Mouse (Mus musculus): ENCODE results near the gene Myo15b.
A peak's percentile ranks its signal among the peaks of the same experiment; 100 is the strongest.

Gene Myo15b

DNA sequence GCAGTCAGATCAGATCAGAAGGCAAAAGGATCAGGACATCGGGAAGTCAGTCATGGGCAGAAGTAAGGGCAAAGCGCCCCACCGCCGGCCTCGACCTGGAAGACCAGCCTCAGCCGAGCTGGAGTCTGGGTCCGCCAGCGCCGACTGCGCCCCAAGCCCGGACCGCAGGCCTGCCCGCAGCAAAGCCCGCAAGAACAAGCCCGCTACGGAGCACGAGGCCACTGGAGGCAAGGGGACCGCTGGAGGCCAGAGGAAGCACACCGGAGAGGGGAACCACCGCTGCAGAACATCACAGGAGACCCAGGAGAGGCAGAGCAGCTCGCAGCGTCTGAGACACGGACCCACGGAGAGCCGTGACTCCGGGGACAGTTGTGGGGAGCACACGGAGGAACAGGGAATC is at the start of gene Myo15b:
TSS of gene Myo15b (plus strand) at position 53 of the 400 bp plus-strand sequence.
- peak; percentile 49 for DNase-seq (ENCODE audit: extremely low spot score, low spot score)

GRCm38 (mm10) chr11:115808696-115809310 is 49.4 kb upstream of the Myo15b start:
- DNase-seq (ENCODE audit: extremely low spot score, low spot score): no peak

GRCm38 (mm10) chr11:115809311-115809781 is 48.9 kb upstream of the Myo15b start:
- DNase-seq (ENCODE audit: extremely low spot score, low spot score): no peak

DNA sequence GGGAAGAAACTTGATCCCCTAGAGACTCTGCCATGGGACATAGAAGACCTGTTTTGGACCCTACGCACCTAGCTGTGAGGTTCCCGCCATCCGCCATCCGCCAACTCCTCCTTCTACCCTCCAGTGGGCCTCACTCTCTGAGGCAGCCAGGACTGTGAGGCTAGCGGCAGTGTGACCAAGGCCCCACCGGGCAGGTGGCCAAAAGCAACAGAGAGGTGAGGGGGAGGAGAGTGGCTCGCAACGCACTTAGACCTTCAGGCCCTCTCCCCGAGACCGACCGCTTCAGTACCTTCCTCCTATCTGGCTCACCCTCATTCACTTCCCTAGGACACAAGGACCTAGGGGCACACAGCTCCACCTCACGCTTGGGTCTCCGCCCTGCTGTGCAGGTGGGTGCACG is 47.8 kb upstream of the Myo15b start:
- no peak for DNase-seq (ENCODE audit: extremely low spot score, low spot score)

GRCm38 (mm10) chr11:115811381-115812093 is 46.7 kb upstream of the Myo15b start:
- DNase-seq (ENCODE audit: extremely low spot score, low spot score): no peak

- DNase-seq (ENCODE audit: extremely low spot score, low spot score): no peak
These were observed 46.1 kb upstream of the Myo15b start for GRCm38 (mm10) chr11:115812095-115812494.

- no peak for DNase-seq (ENCODE audit: extremely low spot score, low spot score)
These were observed 45.4 kb upstream of the Myo15b start for GRCm38 (mm10) chr11:115812533-115813420.

GRCm38 (mm10) chr11:115813507-115814296 is 44.5 kb upstream of the Myo15b start, which contains the start of gene Caskin2:
TSS of gene Caskin2 (minus strand) at chr11:115813639.
- peak; percentile 99 for DNase-seq (ENCODE audit: extremely low spot score, low spot score)

DNA sequence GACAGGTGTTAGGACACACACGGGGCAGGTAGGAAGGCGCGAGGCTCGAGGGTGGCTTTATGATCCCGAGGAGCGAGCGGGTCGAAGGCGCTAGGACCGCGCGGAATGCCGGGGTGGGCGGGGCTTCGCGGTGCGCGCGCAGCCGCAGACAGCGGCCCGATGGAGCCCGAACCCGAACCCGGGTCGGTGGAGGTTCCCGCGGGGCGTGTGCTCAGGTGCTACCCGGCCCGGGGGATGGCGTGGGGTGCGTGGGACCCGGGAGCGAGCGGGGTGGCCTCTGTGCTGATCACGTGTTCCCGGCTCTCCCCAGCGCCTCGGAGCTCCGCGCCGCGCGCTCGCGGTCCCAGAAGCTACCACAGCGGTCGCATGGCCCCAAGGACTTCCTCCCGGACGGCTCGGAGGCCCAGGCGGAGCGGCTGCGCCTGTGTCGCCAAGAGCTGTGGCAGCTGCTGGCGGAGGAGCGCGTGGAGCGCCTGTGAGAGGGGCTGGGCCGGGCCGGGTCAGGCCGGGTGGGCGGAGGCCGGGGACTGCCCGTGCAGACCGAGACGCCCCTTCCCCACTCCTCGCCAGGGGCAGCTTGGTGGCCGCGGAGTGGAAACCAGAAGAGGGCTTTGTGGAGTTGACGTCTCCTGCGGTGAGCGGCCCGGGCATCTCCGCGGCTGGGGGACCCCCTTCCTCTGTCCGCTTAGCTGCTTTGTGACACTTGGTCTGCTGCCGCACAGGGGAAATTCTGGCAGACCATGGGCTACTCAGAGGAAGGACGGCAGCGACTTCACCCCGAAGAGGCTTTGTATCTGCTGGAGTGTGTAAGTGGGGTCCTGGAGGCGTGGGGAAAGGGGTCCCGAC is 43.4 kb upstream of the Myo15b start, which contains the start of gene Tsen54:
TSS of gene Tsen54 (plus strand) at position 120 of the 846 bp plus-strand sequence.
- peak; percentile 88 for DNase-seq (ENCODE audit: extremely low spot score, low spot score)

DNA sequence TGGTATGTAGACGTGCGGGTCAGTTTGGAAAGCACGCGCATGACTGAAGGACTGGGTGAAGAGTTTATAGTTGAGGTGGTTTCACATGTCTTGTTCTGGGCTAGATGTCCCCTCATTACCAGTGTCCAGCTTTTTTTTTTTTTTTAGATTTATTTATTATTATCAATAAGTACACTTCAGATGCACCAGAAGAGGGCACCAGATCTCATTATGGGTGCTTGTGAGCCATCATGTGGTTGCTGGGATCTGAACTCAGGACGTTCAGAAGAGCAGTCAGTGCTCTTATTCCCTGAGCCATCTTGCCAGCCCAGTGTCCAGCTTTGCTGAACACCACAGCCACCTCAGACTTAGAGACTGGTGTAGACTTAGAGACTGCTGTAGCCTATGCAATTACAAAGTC is 40.9 kb upstream of the Myo15b start:
- no peak for DNase-seq (ENCODE audit: extremely low spot score, low spot score)

DNA sequence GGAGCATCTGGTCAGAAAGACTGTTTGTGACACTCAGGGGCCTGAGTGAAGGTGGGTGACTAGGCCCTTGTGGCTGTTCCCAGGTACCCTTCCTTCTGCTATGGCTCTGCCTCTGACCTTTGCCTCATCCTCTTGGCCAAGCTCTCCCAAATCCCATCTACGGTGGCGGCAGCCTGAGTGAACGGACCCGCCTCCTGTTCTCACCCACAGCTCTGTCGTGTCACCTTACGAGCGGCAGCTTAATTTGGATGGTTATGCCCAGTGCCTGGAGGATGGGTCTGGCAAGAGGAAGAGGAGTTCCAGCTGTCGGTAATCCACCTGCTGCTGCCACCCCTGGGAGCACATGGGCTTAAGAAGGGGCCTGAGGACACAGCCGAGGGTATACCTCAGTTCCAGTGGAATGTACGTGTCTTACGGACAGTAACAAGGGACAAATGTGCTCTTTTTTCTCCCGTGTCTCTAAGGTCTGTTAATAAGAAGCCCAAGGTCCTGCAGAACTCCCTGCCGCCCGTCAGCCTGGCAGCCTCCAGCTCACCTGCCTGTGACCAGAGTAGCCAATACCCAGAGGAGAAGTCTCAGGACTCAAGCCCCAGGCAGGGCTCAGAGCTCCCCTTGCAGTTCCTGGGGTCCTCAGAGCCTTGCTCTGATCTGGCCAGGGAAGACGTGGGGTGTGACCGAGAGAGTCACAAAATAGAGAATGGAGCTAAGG is 38.1 kb upstream of the Myo15b start:
- no peak for DNase-seq (ENCODE audit: extremely low spot score, low spot score)

- DNase-seq (ENCODE audit: extremely low spot score, low spot score): no peak
These were observed 37.2 kb upstream of the Myo15b start for GRCm38 (mm10) chr11:115821001-115821400.

- DNase-seq (ENCODE audit: extremely low spot score, low spot score): peak; percentile 85
These were observed 34.1 kb upstream of the Myo15b start, which contains the start of gene Llgl2 for GRCm38 (mm10) chr11:115823774-115824740. TSS of gene Llgl2 (plus strand) at chr11:115824049.

DNA sequence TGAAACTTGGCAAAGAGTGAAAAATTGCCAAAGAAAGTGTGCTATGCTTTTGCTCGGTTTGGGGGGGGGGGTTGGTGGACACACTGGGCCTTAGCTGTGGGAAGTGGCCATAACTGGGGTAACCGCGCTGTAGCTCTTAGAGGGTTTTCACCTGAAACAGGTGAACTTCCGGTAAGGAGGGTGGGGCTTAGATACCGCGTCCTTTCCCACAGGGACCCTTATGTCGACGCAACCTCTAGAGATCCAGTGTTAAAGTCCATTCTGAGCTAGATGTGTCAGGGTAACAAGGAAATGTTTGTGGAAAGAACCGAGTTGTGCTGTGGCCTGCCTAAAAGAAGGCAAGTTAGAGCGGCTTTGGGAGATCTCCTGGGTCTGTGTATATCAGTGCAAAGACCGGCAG is 33.4 kb upstream of the Myo15b start:
- DNase-seq (ENCODE audit: extremely low spot score, low spot score): no peak

DNA sequence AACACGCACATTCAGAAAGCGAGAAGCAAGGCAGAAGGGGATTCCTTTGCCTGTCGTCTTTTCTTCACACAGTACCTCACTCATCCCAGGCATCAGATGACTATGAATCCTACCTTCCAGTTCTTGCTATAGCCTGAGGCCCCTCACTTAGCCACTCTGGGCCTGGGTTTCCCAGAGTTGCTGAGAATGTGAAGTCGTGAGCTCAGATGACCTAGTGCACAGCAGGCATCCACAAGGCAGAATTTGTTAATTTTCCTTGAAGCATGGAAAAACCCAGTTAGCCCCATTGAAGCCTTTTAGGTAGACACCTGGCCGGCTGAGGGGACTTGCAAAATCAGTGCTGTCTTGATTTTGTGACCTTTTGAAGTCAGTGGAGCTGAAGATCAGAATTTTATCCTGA is 31.7 kb upstream of the Myo15b start:
- no peak for DNase-seq (ENCODE audit: extremely low spot score, low spot score)

- DNase-seq (ENCODE audit: extremely low spot score, low spot score): no peak
These were observed 30.6 kb upstream of the Myo15b start for GRCm38 (mm10) chr11:115827624-115828023.

DNA sequence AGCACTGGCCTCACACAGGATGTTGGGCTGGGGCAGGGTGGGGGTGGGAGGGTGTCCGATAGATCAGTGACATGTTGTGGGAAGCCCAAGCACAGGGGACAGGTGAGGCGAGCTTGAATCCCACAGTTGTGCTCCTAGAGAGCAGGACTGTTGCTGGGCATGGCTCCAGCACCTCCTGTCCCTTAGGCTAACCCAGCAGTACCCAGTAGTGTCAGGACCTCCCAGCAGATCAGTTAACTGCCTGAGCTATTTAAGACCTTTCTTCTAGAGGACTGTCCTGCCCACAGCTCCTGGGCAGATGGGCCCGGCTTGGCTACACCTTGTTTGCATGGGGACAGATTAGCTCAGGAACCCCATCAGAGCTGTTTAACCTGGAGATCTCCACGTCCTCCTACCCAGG is 29.2 kb upstream of the Myo15b start:
- no peak for DNase-seq (ENCODE audit: extremely low spot score, low spot score)

Data from neural tube, embryonic 10.5 days (tissue).